Mouse (Mus musculus): ENCODE measurements around the gene Coq8a. TPM values are rescaled to one million over a fixed set of nuclear protein-coding genes. Genes with fewer than 3 reads are reported as not detected.

The Coq8a gene
- polyA plus RNA-seq, 1 experiment from 2014 or later, result 5.4 TPM

- Histone ChIP-seq H3K4me3 (no peak overlapping the region), H3K27ac (no peak overlapping the region), H3K27me3 (no peaks in the 10 kb centered on the region), H3K4me1 (no peaks in the 10 kb centered on the region), H3K4me2 (replicated peaks) (no peak overlapping the region), H3K36me3 (peaks cover 34% of the 10 kb centered on the region), H3K9me3 (no peaks in the 10 kb centered on the region), H3K9ac (no peak overlapping the region)
- no peak for ATAC-seq (ENCODE audit: insufficient number of reproducible peaks, insufficient read depth, low FRiP score, low TSS enrichment)
- WGBS, result 84% methylated on average over 4 of the region's 4 CpGs
Observed at GRCm38 (mm10) chr1:180148563-180148962, 50.8 kb downstream of the Coq8a start.

GRCm38 (mm10) chr1:180148036-180148435, 51.4 kb downstream of the Coq8a start:
- Histone ChIP-seq H3K27me3 (no peaks in the 10 kb centered on the region), H3K4me2 (replicated peaks) (no peak overlapping the region), H3K27ac (no peak overlapping the region), H3K4me3 (no peak overlapping the region), H3K9me3 (no peaks in the 10 kb centered on the region), H3K36me3 (peaks cover 37% of the 10 kb centered on the region), H3K4me1 (no peaks in the 10 kb centered on the region), H3K9ac (no peak overlapping the region)
- WGBS, result 75% methylated on average over 4 of the region's 4 CpGs
- ATAC-seq (ENCODE audit: insufficient number of reproducible peaks, insufficient read depth, low FRiP score, low TSS enrichment), result no peak

GRCm38 (mm10) chr1:180140970-180141369, 58.4 kb downstream of the Coq8a start:
- Histone ChIP-seq H3K27ac (no peak overlapping the region), H3K4me1 (0 out of 2 replicates have a peak, but pooled peaks cover 7% of the 10 kb centered on the region), H3K9ac (no peak overlapping the region), H3K4me3 (no peak overlapping the region), H3K27me3 (no peaks in the 10 kb centered on the region), H3K9me3 (no peaks in the 10 kb centered on the region), H3K4me2 (replicated peaks) (no peak overlapping the region), H3K36me3 (peaks cover 41% of the 10 kb centered on the region)
- ATAC-seq (ENCODE audit: insufficient number of reproducible peaks, insufficient read depth, low FRiP score, low TSS enrichment), result no peak
- 89% methylated on average over 2 of the region's 2 CpGs for WGBS

- 0 out of 2 replicates have a peak, but pooled peaks have one; percentile 56 for ATAC-seq (ENCODE audit: insufficient number of reproducible peaks, insufficient read depth, low FRiP score, low TSS enrichment)
- Histone ChIP-seq H3K36me3 (peaks cover 35% of the 10 kb centered on the region), H3K4me2 (replicated peaks) (no peak overlapping the region), H3K9me3 (no peaks in the 10 kb centered on the region), H3K4me3 (no peak overlapping the region), H3K4me1 (0 out of 2 replicates have a peak, but pooled peaks cover 7% of the 10 kb centered on the region), H3K9ac (no peak overlapping the region), H3K27ac (peak overlapping the region; percentile 23; the same call in 1 of the 2 replicates), H3K27me3 (no peaks in the 10 kb centered on the region)
- WGBS, result 53% methylated on average over 4 of the region's 4 CpGs
Observed at GRCm38 (mm10) chr1:180139158-180139557, 60.2 kb downstream of the Coq8a start.

GRCm38 (mm10) chr1:180132187-180132586, 67.2 kb downstream of the Coq8a start:
- Histone ChIP-seq H3K9ac (no peak overlapping the region), H3K9me3 (no peaks in the 10 kb centered on the region), H3K27ac (no peak overlapping the region), H3K4me3 (no peak overlapping the region), H3K4me1 (no peaks in the 10 kb centered on the region), H3K27me3 (no peaks in the 10 kb centered on the region), H3K4me2 (replicated peaks) (no peak overlapping the region), H3K36me3 (peaks cover 14% of the 10 kb centered on the region)
- 78% methylated on average over 4 of the region's 4 CpGs for WGBS
- no peak for ATAC-seq (ENCODE audit: insufficient number of reproducible peaks, insufficient read depth, low FRiP score, low TSS enrichment)

- Histone ChIP-seq H3K27me3 (no peaks in the 10 kb centered on the region), H3K36me3 (peaks cover 6% of the 10 kb centered on the region; the same call in 1 of the 2 replicates), H3K27ac (no peak overlapping the region), H3K4me1 (no peaks in the 10 kb centered on the region), H3K9ac (no peak overlapping the region), H3K4me2 (replicated peaks) (no peak overlapping the region), H3K4me3 (no peak overlapping the region), H3K9me3 (no peaks in the 10 kb centered on the region)
- 62% methylated on average over 3 of the region's 3 CpGs for WGBS
- no peak for ATAC-seq (ENCODE audit: insufficient number of reproducible peaks, insufficient read depth, low FRiP score, low TSS enrichment)
Observed at GRCm38 (mm10) chr1:180131402-180131801, 68.0 kb downstream of the Coq8a start.

- ATAC-seq (ENCODE audit: insufficient number of reproducible peaks, insufficient read depth, low FRiP score, low TSS enrichment), result no peak
- no peaks in the 10 kb centered on the region for H3K27me3 ChIP-seq
- no peak overlapping the region for H3K9ac ChIP-seq
- peaks cover 5% of the 10 kb centered on the region; the same call in 1 of the 2 replicates for H3K36me3 ChIP-seq
- no peak overlapping the region for H3K4me2 ChIP-seq (replicated peaks)
- WGBS, result 93% methylated on average over 5 of the region's 5 CpGs
- no peak overlapping the region for H3K27ac ChIP-seq
- no peaks in the 10 kb centered on the region for H3K4me1 ChIP-seq
- H3K4me3 ChIP-seq, result no peak overlapping the region
- no peaks in the 10 kb centered on the region for H3K9me3 ChIP-seq
Observed at GRCm38 (mm10) chr1:180128077-180128792, 71.2 kb downstream of the Coq8a start.

- Histone ChIP-seq H3K4me1 (no peaks in the 10 kb centered on the region), H3K4me3 (no peak overlapping the region), H3K9ac (no peak overlapping the region), H3K9me3 (no peaks in the 10 kb centered on the region), H3K36me3 (no peaks in the 10 kb centered on the region), H3K27ac (no peak overlapping the region), H3K27me3 (no peaks in the 10 kb centered on the region), H3K4me2 (replicated peaks) (no peak overlapping the region)
- WGBS, result 80% methylated on average over 8 of the region's 8 CpGs
- no peak for ATAC-seq (ENCODE audit: insufficient number of reproducible peaks, insufficient read depth, low FRiP score, low TSS enrichment)
Observed at GRCm38 (mm10) chr1:180118233-180118632, 81.2 kb downstream of the Coq8a start.

- ATAC-seq (ENCODE audit: insufficient number of reproducible peaks, insufficient read depth, low FRiP score, low TSS enrichment), result no peak
- no peak overlapping the region for H3K9ac ChIP-seq
- 62% methylated on average over 1 of the region's 1 CpGs for WGBS
- 0 out of 2 replicates have a peak, but pooled peaks cover 3% of the 10 kb centered on the region for H3K36me3 ChIP-seq
- H3K4me1 ChIP-seq, result no peaks in the 10 kb centered on the region
- no peak overlapping the region for H3K4me3 ChIP-seq
- H3K4me2 ChIP-seq (replicated peaks), result no peak overlapping the region
- no peaks in the 10 kb centered on the region for H3K9me3 ChIP-seq
- no peak overlapping the region for H3K27ac ChIP-seq
- H3K27me3 ChIP-seq, result no peaks in the 10 kb centered on the region
Observed at GRCm38 (mm10) chr1:180116525-180116924, 82.9 kb downstream of the Coq8a start.

Other genes starting within 250 kb of the Coq8a start
- gene Cdc42bpa, start 239.1 kb downstream of the Coq8a start, polyA plus RNA-seq (2016; fragmentation: Nextera tagmentation; extraction: Ambion mirVana), result 18.4 and 20.2 TPM in 2 replicates
- 10.4 and 10.7 TPM in 2 replicates for gene Psen2, start 63.8 kb upstream of the Coq8a start, polyA plus RNA-seq (2016; fragmentation: Nextera tagmentation; extraction: Ambion mirVana)
- gene Itpkb, start 130.9 kb upstream of the Coq8a start, polyA plus RNA-seq (2016; fragmentation: Nextera tagmentation; extraction: Ambion mirVana), result 12.8 and 13.3 TPM in 2 replicates